Mouse (Mus musculus) brain, embryonic 14.5 days (tissue): ENCODE measurements at regions not wholly inside any gene's neighbourhood (a gene's known extent, or its start where the extent isn't known, plus 50 kb on each side); places are given as distances from the start of the nearest gene placed in this dataset.

Experiments
- DNase-seq: peaks from one replicate; pipeline ENCODE4 v3.0.0-alpha.2; 2011; ENCODE audit warnings: low read depth
- CTCF ChIP-seq: fragments of 200-500 bp; IDR thresholded peaks from 2 replicates; pipeline ENCODE4 v1.5.1; 2012; ENCODE audit warnings: inconsistent platforms, mild to moderate bottlenecking, moderate library complexity, borderline replicate concordance; ENCODE audit not compliant: insufficient read depth, insufficient read length; ENCODE audit errors: extremely low read depth
- POLR2A ChIP-seq: fragments of 200-500 bp; IDR thresholded peaks from 2 replicates; pipeline ENCODE4 v1.6.1; 2012; ENCODE audit warnings: mild to moderate bottlenecking, inconsistent platforms, borderline replicate concordance; ENCODE audit not compliant: poor library complexity, insufficient read depth, insufficient read length, severe bottlenecking; ENCODE audit errors: extremely low read depth

- DNase-seq: peak; percentile 94
- TF ChIP-seq POLR2A (no peak), CTCF (no peak)
Observed at GRCm38 (mm10) chr9:101472101-101473073, 220.8 kb upstream of the Ppp2r3a start.

DNA sequence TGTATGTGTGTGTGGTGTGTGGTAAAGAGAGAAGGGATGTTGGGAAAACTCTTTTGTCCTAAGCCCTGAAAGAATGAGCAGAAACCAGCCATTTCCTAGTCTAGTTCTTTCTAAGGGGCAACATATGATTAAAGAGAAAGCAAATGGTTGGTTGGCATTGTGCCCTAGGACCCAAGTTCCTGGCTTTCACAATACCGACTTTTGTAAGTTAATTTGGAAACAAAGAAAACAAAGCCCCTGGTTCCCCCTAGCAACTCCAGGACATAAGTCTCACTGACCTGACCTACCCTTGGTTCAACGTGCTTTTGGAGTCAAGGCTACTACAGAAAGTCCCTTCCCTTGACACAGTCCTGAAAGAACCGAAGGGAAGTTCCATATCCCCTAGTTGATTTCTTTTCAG, 220.1 kb upstream of the Ppp2r3a start:
- TF ChIP-seq CTCF: no peak
- TF ChIP-seq POLR2A: no peak
- peak; percentile 71 for DNase-seq

GRCm38 (mm10) chr9:101469756-101470155, 218.2 kb upstream of the Ppp2r3a start:
- TF ChIP-seq CTCF (no peak), POLR2A (no peak)

DNA sequence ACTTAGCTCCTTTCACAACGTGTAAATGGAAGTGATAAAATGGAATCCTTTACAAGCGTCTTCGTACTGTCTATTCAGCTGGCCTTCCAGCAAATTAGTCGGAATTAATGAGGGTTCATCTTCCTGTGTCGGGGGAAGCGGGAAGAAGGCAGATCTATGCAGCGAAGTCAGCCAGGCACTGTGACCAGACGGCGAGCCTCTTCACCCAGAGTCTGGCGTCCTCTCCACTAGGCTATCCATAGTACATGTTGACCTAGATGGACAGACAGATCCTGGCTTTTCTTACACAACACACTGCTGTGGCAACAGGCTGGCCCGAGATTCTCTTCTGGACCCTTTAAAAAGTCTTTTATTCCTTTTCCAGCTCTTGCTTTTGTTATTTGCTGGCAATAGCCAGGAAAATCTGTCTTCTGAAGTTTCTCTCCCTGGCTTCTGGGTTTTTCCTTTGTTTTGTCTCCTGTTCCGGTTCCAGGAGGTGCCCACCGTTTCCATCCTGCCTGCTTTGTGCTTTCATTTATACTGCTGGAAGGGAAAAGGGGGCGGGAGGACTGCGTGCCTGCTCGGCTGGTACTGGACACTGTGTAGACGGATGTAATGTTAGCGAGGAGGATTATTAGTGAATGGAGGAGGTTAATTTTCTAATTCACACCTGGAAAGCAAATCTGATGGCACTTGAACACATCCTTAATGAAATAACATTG, 213.3 kb upstream of the Ppp2r3a start:
- peak; percentile 64 for DNase-seq
- no peak for TF ChIP-seq POLR2A
- TF ChIP-seq CTCF: no peak

More at GRCm38 (mm10) chr9:101469756-101470155, 218.2 kb upstream of the Ppp2r3a start:
- no peak for DNase-seq

DNA sequence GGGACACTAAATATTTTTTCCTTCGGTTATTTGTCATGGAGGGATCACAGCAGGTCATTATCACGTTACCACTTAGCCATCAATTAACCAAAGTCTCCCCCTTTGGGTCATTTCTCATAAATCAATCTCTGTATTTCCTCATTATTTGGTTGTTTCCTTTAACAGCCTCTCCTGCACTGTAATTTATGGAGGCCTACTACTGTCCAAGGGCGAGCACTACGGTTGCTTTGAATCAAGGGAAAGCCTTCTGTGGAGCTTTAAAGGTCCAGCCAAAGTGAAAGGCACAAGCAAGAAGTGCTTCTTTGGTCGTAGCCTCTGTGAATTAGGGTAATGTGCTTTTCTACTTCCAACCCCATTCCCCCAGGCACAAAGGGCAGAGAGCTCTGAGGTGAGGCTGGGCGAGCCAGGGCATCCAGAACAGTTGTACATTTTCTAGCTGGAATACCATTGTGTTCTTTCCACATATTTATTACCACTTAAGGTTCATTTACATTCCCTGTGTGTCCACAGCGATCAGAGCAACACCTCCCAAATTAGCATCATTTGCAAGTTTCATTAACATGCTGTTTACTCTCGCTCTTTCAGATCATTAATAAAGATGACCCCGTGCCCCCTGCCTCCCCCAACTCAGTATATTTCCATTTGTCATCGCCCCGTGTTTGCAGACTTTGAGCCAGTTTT, 207.5 kb upstream of the Ppp2r3a start:
- TF ChIP-seq CTCF: no peak
- no peak for TF ChIP-seq POLR2A
- peak; percentile 69 for DNase-seq

DNA sequence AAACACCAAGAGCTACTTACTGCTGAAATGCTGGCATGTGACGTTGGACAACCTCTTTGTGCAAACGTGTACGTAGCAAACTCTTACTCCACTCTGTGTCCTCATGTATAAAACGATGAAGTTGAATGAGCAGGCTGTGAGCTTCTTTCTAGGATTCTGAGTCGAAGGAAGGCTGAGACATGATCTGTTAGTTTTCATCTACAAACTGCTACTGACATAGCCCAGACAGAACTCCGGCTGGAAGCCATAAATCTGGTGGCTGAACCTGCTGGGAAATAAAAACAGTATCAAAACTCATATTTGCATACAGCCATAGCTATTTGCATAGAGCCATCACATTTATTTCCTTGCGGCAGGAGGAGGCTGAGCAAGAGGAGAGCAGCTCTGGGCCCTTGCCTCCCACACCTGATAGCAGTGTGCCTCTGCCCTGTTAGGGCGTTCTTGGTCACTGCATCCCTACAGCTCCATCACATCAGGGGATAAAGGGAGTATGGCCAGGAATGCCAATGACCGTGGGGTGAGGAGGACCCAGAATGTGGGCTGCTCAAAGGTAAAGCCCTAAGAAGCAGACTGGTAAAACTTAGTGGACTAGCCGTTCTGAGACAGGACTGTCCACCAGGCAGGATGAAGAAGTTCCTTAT, 206.8 kb upstream of the Ppp2r3a start:
- TF ChIP-seq CTCF: no peak
- DNase-seq: peak; percentile 10

DNA sequence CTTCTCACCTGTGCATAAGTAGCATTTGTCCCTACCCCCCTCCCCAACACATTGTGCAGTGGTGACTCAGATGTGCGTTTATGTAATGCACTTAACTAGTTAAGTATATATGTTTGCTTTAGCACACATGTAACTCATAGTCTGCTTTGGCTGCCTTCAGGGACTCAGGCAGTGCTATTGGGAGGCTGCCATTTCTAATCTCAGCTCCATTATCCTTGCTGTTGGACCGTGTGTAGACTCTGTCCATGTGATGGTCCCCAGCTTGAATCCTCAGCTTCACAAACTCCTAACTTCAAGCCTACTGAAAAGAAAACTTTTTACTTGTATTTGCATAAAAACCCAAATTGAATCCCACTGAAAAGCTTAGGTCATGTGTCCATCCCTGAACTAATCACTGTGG, 194.7 kb upstream of the Ppp2r3a start:
- DNase-seq: peak; percentile 25

GRCm38 (mm10) chr9:101445764-101446163, 194.2 kb upstream of the Ppp2r3a start:
- peak; percentile 90 for DNase-seq
- TF ChIP-seq CTCF (no peak), POLR2A (no peak)

More for the DNA sequence above, 194.7 kb upstream of the Ppp2r3a start:
- no peak for TF ChIP-seq CTCF
- no peak for TF ChIP-seq POLR2A

DNA sequence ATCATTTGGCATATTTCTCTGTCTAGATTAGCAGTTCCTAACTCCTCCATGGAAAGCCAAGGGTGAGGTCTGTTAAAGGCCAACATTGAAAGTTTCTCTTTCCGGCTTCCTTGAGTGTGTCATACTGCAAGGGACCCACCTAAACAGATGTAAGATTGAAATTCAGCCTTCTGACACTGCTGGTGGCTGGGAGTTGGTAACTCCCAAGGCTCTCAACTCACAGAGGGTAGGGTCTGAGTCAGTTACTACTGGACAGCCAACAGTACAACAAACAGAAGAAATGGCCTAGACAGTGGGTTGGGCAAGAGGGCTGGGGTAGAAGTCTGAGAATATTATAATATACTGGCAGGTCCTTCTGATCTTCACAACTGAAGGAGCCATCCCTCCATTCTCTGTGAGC, 193.7 kb upstream of the Ppp2r3a start:
- TF ChIP-seq POLR2A (no peak), CTCF (no peak)
- DNase-seq: no peak

DNA sequence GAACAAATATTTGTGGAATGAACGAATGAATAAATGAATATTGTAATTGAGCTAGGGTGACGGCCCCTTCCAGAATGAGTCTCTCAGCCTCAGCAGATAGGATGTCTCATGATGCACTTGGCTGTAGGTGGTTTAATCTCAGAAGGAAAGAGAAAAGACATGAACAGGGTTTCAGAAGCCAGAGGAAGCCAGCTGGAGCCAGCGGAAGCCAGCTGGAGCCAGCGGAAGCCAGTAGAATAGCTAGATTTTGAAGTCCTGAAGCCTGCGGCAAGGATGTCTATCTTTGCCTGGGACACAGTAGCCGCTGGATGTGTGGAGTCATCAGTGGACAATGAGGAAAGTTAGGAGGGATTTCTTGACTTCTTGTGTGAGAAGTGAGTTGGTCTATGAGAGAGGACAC, 188.3 kb upstream of the Ppp2r3a start:
- no peak for TF ChIP-seq POLR2A
- no peak for TF ChIP-seq CTCF
- DNase-seq: peak; percentile 43

- no peak for DNase-seq
- no peak for TF ChIP-seq POLR2A
- no peak for TF ChIP-seq CTCF
Observed at GRCm38 (mm10) chr9:101438564-101439180, 187.1 kb upstream of the Ppp2r3a start.
